Mouse (Mus musculus) MEL (cell line): ENCODE results near the gene Cyp26a1. TPM values are rescaled to one million over a fixed set of nuclear protein-coding genes. Genes with fewer than 3 reads are reported as not detected.

Experiments
- DNase-seq: peaks from one replicate; pipeline ENCODE4 v3.0.0; 2011; ENCODE audit warnings: low read depth, low spot score
- H3K27ac ChIP-seq: 2 replicates; pipeline ENCODE4 v1.5.1; 2012; ENCODE audit warnings: low read depth, mild to moderate bottlenecking, control low read depth, low read length, moderate library complexity; ENCODE audit not compliant: control insufficient read depth
- H3K27me3 ChIP-seq, 2 experiments: fragments of 150-350 bp in 1 of 2; sonication (generic) in 1 of 2; 2 replicates each; pipeline ENCODE4 v1.6.1; 2012; ENCODE audit warnings: low read length in 2 of 2, mild to moderate bottlenecking in 2 of 2, improper control_type of control experiment in 1 of 2, moderate library complexity in 1 of 2; ENCODE audit not compliant: insufficient read depth in 2 of 2, control insufficient read depth in 1 of 2
- H3K36me3 ChIP-seq, 2 experiments: 2 replicates each; pipeline ENCODE4 v1.6.1; 2012 to 2014; ENCODE audit warnings: low read length in 2 of 2, improper control_type of control experiment in 1 of 2, inconsistent platforms in 1 of 2, mild to moderate bottlenecking in 1 of 2; ENCODE audit not compliant: insufficient read depth in 2 of 2, control insufficient read depth in 1 of 2
- H3K4me1 ChIP-seq, 2 experiments: fragments of 150-350 bp in 1 of 2; sonication (generic) in 1 of 2; 2 replicates each; pipeline ENCODE4 v1.6.1; 2012; ENCODE audit warnings: low read length in 2 of 2, improper control_type of control experiment in 1 of 2, mild to moderate bottlenecking in 1 of 2; ENCODE audit not compliant: insufficient read depth in 2 of 2, control insufficient read depth in 1 of 2
- H3K4me3 ChIP-seq, 2 experiments: fragments of 150-350 bp in 1 of 2; sonication (generic) in 1 of 2; 2 replicates each; pipeline ENCODE4 v1.5.1; 2012; ENCODE audit warnings: low read depth in 2 of 2, low read length in 2 of 2, mild to moderate bottlenecking in 2 of 2, moderate library complexity in 2 of 2, control low read depth in 1 of 2, improper control_type of control experiment in 1 of 2; ENCODE audit not compliant: control insufficient read depth in 1 of 2, insufficient read depth in 1 of 2
- H3K79me2 ChIP-seq: 2 replicates; pipeline ENCODE4 v1.6.1; 2012; ENCODE audit warnings: mild to moderate bottlenecking, low read length, moderate library complexity; ENCODE audit not compliant: control insufficient read depth, poor library complexity, insufficient read depth
- H3K9ac ChIP-seq: 2 replicates; pipeline ENCODE4 v1.6.1; 2012; ENCODE audit warnings: low read depth, mild to moderate bottlenecking, control low read depth, low read length, moderate library complexity; ENCODE audit not compliant: control insufficient read depth, poor library complexity, severe bottlenecking
- H3K9me3 ChIP-seq: fragments of 150-350 bp; sonication (generic); replicated peaks from 2 replicates; pipeline ENCODE4 v1.6.1; 2012; ENCODE audit warnings: mild to moderate bottlenecking, low read length, improper control_type of control experiment, moderate library complexity; ENCODE audit not compliant: insufficient read depth
- BHLHE40 ChIP-seq: IDR thresholded peaks from 2 replicates; pipeline ENCODE4 v1.6.1; 2012; ENCODE audit warnings: low read depth, mild to moderate bottlenecking, inconsistent platforms, low read length, improper control_type of control experiment, borderline replicate concordance
- CHD2 ChIP-seq: IDR thresholded peaks from 2 replicates; pipeline ENCODE4 v1.6.1; 2011; ENCODE audit warnings: low read length, improper control_type of control experiment
- CTCF ChIP-seq, 3 experiments: IDR thresholded peaks in 2 of 3; conservative IDR thresholded peaks in 1 of 3; 2 replicates each; pipeline ENCODE4 v1.5.1; 2011 to 2012; ENCODE audit warnings: low read length in 3 of 3, low read depth in 2 of 3, mild to moderate bottlenecking in 2 of 3, improper control_type of control experiment in 1 of 3, inconsistent platforms in 1 of 3, mixed read lengths in 1 of 3, moderate library complexity in 1 of 3; ENCODE audit not compliant: control insufficient read depth in 1 of 3, insufficient read depth in 1 of 3, poor library complexity in 1 of 3, severe bottlenecking in 1 of 3
- EP300 ChIP-seq, 2 experiments: IDR thresholded peaks; 2 replicates each; pipeline ENCODE4 v1.6.1; 2011; ENCODE audit warnings: improper control_type of control experiment in 2 of 2, low read length in 2 of 2, low read depth in 1 of 2, mild to moderate bottlenecking in 1 of 2
- ETS1 ChIP-seq: IDR thresholded peaks from 2 replicates; pipeline ENCODE4 v1.6.1; 2012; ENCODE audit warnings: low read depth, mild to moderate bottlenecking, inconsistent platforms, low read length, improper control_type of control experiment, moderate library complexity
- GABPA ChIP-seq: IDR thresholded peaks from 2 replicates; pipeline ENCODE4 v1.6.1; 2012; ENCODE audit warnings: low read depth, mild to moderate bottlenecking, inconsistent platforms, low read length, improper control_type of control experiment, moderate library complexity
- HCFC1 ChIP-seq: IDR thresholded peaks from 2 replicates; pipeline ENCODE4 v1.6.1; 2012; ENCODE audit warnings: low read depth, mild to moderate bottlenecking, inconsistent platforms, low read length, improper control_type of control experiment, moderate library complexity
- KAT2A ChIP-seq: conservative IDR thresholded peaks from 2 replicates; pipeline ENCODE4 v1.6.1; 2012; ENCODE audit warnings: low read depth, low read length, improper control_type of control experiment, inconsistent platforms
- MAFK ChIP-seq: IDR thresholded peaks from 2 replicates; pipeline ENCODE4 v1.6.1; 2011; ENCODE audit warnings: low read depth, mild to moderate bottlenecking, low read length, improper control_type of control experiment, borderline replicate concordance
- MYB ChIP-seq: IDR thresholded peaks from 2 replicates; pipeline ENCODE4 v1.6.1; 2011; ENCODE audit warnings: mild to moderate bottlenecking, low read depth, low read length, improper control_type of control experiment
- MYC ChIP-seq: IDR thresholded peaks from 2 replicates; pipeline ENCODE4 v1.6.1; 2011; ENCODE audit warnings: low read depth, mild to moderate bottlenecking, low read length, improper control_type of control experiment, moderate library complexity
- NELFE ChIP-seq: IDR thresholded peaks from 2 replicates; pipeline ENCODE4 v1.6.1; 2011; ENCODE audit warnings: low read depth, low read length, improper control_type of control experiment
- NRF1 ChIP-seq: IDR thresholded peaks from 2 replicates; pipeline ENCODE4 v1.6.1; 2014; ENCODE audit warnings: low read depth, mild to moderate bottlenecking, inconsistent platforms, low read length, improper control_type of control experiment, moderate library complexity; ENCODE audit not compliant: poor library complexity, insufficient read depth, severe bottlenecking
- POLR2A ChIP-seq, 2 experiments: IDR thresholded peaks; 2 replicates each; pipeline ENCODE4 v1.6.1; 2011 to 2012; ENCODE audit warnings: low read length in 2 of 2, mild to moderate bottlenecking in 2 of 2, control low read depth in 1 of 2, improper control_type of control experiment in 1 of 2, low read depth in 1 of 2, moderate library complexity in 1 of 2; ENCODE audit not compliant: control insufficient read depth in 1 of 2, insufficient read depth in 1 of 2, poor library complexity in 1 of 2
- POLR2AphosphoS5 ChIP-seq: IDR thresholded peaks from 2 replicates; pipeline ENCODE4 v1.6.1; 2012; ENCODE audit warnings: low read depth, borderline replicate concordance, mild to moderate bottlenecking, inconsistent platforms, low read length, moderate library complexity, mixed read lengths
- RAD21 ChIP-seq: IDR thresholded peaks from 2 replicates; pipeline ENCODE4 v1.6.1; 2011; ENCODE audit warnings: mild to moderate bottlenecking, low read depth, low read length, improper control_type of control experiment
- SIN3A ChIP-seq: IDR thresholded peaks from 2 replicates; pipeline ENCODE4 v1.6.1; 2012; ENCODE audit warnings: low read length, improper control_type of control experiment, inconsistent platforms
- SMC3 ChIP-seq: IDR thresholded peaks from 2 replicates; pipeline ENCODE4 v1.6.1; 2011; ENCODE audit warnings: low read depth, low read length, improper control_type of control experiment
- TBP ChIP-seq: IDR thresholded peaks from 2 replicates; pipeline ENCODE4 v1.8.0; 2011; ENCODE audit warnings: low read depth, low read length, improper control_type of control experiment
- USF1 ChIP-seq: IDR thresholded peaks from 2 replicates; pipeline ENCODE4 v1.6.1; 2014; ENCODE audit warnings: low read depth, mild to moderate bottlenecking, inconsistent platforms, low read length, improper control_type of control experiment, moderate library complexity
- ZMIZ1 ChIP-seq: IDR thresholded peaks from 2 replicates; pipeline ENCODE4 v1.6.1; 2012; ENCODE audit warnings: low read depth, mild to moderate bottlenecking, inconsistent platforms, low read length, improper control_type of control experiment, moderate library complexity
- polyA plus RNA-seq, 2 experiments: library from polyadenylated mRNA; stranded (reverse) in 1 of 2; unstranded in 1 of 2; fragments of >175 nt in 1 of 2; fragments of >200 nt in 1 of 2; gene quantifications; 2 replicates each; pipeline versions ENCODE4 v1.2.1 to v1.2.4; 2012; ENCODE audit warnings: low replicate concordance in 2 of 2, low read depth in 1 of 2; ENCODE audit not compliant: insufficient read length in 2 of 2, insufficient read depth in 1 of 2, missing spikeins in 1 of 2
- total RNA-seq: library from RNA; depleted of rRNA; stranded (reverse); fragments of 300-350 nt; gene quantifications from 2 replicates; pipeline ENCODE4 v1.2.3, GENCODE M21; 2012; rRNA removed

The Cyp26a1 gene
- total RNA-seq (not detected in 2 replicates), polyA plus RNA-seq (not detected)

DNA sequence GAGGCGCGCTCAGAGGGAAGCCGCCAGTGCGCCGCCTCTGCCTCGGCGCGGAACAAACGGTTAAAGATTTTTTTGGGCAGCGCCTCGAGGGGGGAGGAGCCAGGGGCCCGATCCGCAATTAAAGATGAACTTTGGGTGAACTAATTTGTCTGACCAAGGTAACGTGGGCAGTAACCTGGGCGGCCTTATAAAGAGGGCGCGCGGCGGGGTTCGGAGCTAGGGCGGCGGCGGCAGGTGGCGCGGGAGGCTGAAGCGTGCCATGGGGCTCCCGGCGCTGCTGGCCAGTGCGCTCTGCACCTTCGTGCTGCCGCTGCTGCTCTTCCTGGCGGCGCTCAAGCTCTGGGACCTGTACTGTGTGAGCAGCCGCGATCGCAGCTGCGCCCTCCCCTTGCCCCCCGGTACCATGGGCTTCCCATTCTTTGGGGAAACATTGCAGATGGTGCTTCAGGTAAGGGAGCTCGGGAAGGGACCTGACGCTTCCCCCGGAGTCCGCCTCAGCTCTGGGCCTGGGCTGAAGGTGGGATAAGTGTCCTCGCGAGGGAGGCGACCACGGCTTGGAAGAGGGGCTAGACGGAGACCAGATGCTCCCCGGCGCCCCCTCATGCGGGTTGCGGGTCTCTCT is at the start of gene Cyp26a1:
Gene Cyp26a1 (plus strand): TSS at position 148 of the 622 bp plus-strand sequence.
- no peak within 1 kb of the TSS for H3K27ac ChIP-seq
- H3K79me2 ChIP-seq: no peaks in the 10 kb centered on the region
- TF ChIP-seq USF1 (no peak), BHLHE40 (no peak), NRF1 (no peak), ETS1 (no peak), CHD2 (no peak), NELFE (no peak), KAT2A (no peak), POLR2AphosphoS5 (no peak), SIN3A (no peak), MYB (no peak), POLR2A (IDR thresholded peaks at IDR 0.05; ENCODE audit: control insufficient read depth in 1 of 2, insufficient read depth in 1 of 2, low read depth in 1 of 2, low read length in 2 of 2, poor library complexity in 1 of 2) (no peak), TBP (no peak), ZMIZ1 (no peak), SMC3 (no peak), EP300 (IDR thresholded peaks at IDR 0.05; ENCODE audit: low read depth in 1 of 2, low read length in 2 of 2) (no peak), GABPA (no peak)
- TF ChIP-seq, all 39 proteins: peak for 0
- no peak for DNase-seq
- no peaks in the 10 kb centered on the region for H3K9me3 ChIP-seq
- peaks cover 0 to 2% of the 10 kb centered on the region in 2 experiments; a peak in 1 of 4 replicates for H3K36me3 ChIP-seq
- H3K27me3 ChIP-seq: no peaks in the 10 kb centered on the region
- no peak within 1 kb of the TSS for H3K9ac ChIP-seq
- H3K4me1 ChIP-seq: 0 out of 4 replicates have a peak, but pooled peaks cover 0 to 2% of the 10 kb centered on the region in 2 experiments
- H3K4me3 ChIP-seq: no peak within 1 kb of the TSS

DNA sequence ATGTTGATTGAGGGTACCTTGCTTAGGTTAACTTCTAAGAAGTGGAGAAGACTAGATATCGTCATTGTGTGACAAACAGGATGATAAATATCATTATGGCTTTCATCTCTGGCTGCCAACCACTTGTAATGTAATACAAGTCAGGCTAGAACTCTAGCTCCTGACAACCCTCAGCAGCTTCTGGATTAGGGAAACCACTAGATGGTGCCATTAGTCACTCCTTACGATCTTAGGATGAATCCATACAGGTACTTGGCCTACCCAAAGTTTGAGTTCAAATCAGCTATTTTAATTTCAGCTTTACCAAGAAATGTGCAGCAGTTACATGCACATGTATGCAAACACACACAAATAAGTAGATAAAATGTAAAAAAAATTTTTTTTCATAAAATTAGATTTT is 49.6 kb upstream of the Cyp26a1 start:
- Histone ChIP-seq H3K4me3 (no peak overlapping the region), H3K27ac (no peak overlapping the region), H3K27me3 (no peaks in the 10 kb centered on the region), H3K36me3 (peaks cover 2 to 4% of the 10 kb centered on the region in 2 experiments), H3K9ac (no peak overlapping the region), H3K79me2 (no peaks in the 10 kb centered on the region), H3K9me3 (no peaks in the 10 kb centered on the region), H3K4me1 (peaks cover 0 to 8% of the 10 kb centered on the region in 2 experiments; a peak in 1 of 4 replicates)
- TF ChIP-seq MYC (no peak), ETS1 (no peak), RAD21 (peak; percentile 10), MAFK (no peak), HCFC1 (no peak), CHD2 (no peak), CTCF (IDR thresholded peaks at IDR 0.05 in 2 of 3, conservative IDR thresholded peaks at IDR 0.05 in 1 of 3; ENCODE audit: control insufficient read depth in 1 of 3, insufficient read depth in 1 of 3, low read depth in 2 of 3, low read length in 3 of 3, poor library complexity in 1 of 3, severe bottlenecking in 1 of 3) (peak in 1 of 3 experiments; percentile 26; a peak in 2 of 6 replicates), USF1 (no peak), TBP (no peak)
- DNase-seq: no peak
